Mouse (Mus musculus) lung, postnatal 10 days (tissue): ENCODE measurements at regions not wholly inside any gene's neighbourhood (a gene's known extent, or its start where the extent isn't known, plus 50 kb on each side); places are given as distances from the start of the nearest gene placed in this dataset.

ENCODE experiments used
- DNase-seq: peaks from one replicate; pipeline ENCODE4 v3.0.0; 2021

DNA sequence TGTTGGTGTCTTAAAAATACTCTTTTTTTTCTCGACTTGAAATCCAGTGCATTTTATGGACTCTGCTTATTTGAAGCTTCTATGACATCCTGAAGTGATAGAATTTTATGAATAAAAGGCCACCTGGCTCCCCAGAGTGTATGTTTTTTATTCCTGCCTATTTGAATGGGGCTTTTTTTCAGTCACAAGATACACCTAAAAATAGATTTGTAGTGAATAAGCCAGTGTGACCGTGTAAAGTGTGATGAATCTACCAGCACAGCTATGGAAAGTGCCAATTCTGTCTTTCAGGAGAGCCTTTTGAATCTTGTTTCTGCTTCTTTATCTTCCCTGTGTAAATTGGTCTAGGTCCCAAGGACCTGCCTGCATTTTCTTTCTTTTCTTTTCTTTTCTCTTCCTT is 119.8 kb upstream of the Pex5l start:
- DNase-seq: no peak

GRCm38 (mm10) chr3:33219271-33220065 is 76.4 kb upstream of the Pex5l start:
- DNase-seq: no peak

- DNase-seq: no peak
Observed at GRCm38 (mm10) chr3:33218291-33218690, 75.2 kb upstream of the Pex5l start.

GRCm38 (mm10) chr3:33217360-33218034 is 74.5 kb upstream of the Pex5l start:
- no peak for DNase-seq

- DNase-seq: no peak
Observed at GRCm38 (mm10) chr3:33211224-33211817, 68.3 kb upstream of the Pex5l start.
